Mouse (Mus musculus) olfactory bulb, adult 2 months (tissue): ENCODE results near the gene E030018B13Rik. TPM values are rescaled to one million over a fixed set of nuclear protein-coding genes. Genes with fewer than 3 reads are reported as not detected.

ENCODE experiments used
- H3K27ac ChIP-seq: fragments of 200-500 bp; 2 replicates; pipeline ENCODE4 v1.5.1; 2012; ENCODE audit warnings: low read depth, low read length; ENCODE audit not compliant: insufficient read depth
- H3K4me1 ChIP-seq: fragments of 200-500 bp; 2 replicates; pipeline ENCODE4 v1.6.1; 2012; ENCODE audit warnings: low read length; ENCODE audit not compliant: control insufficient read depth, insufficient read depth
- H3K4me3 ChIP-seq: fragments of 200-500 bp; 2 replicates; pipeline ENCODE4 v1.5.1; 2012; ENCODE audit warnings: mild to moderate bottlenecking, low read depth, low read length, moderate library complexity; ENCODE audit not compliant: insufficient read depth
- CTCF ChIP-seq: fragments of 200-500 bp; IDR thresholded peaks from 2 replicates; pipeline ENCODE4 v1.5.1; 2012; ENCODE audit warnings: low read depth, mild to moderate bottlenecking, low read length, moderate library complexity; ENCODE audit not compliant: insufficient read depth
- POLR2A ChIP-seq: fragments of 200-500 bp; IDR thresholded peaks from 2 replicates; pipeline ENCODE4 v1.6.1; 2012; ENCODE audit warnings: mild to moderate bottlenecking, low read depth, low read length, moderate library complexity; ENCODE audit not compliant: insufficient read depth
- WGBS: fragments of 180-500 bp; shearing (Covaris S2); methylation state at CpG from one replicate; pipeline ENCODE4 v1.1.7; 2018; 5-methylcytosine and 5-hydroxymethylcytosine counted together
- polyA plus RNA-seq: library from polyadenylated mRNA; stranded (reverse); fragments of >200 nt; gene quantifications from 2 replicates; pipeline ENCODE4 v1.2.4, GENCODE M21; 2012; ENCODE audit warnings: low replicate concordance; ENCODE audit not compliant: missing spikeins, insufficient read depth, insufficient read length

E030018B13Rik gene
- polyA plus RNA-seq, 1 experiment, result not detected

GRCm38 (mm10) chr7:63965635-63966418, 49.2 kb downstream of the E030018B13Rik start:
- WGBS, result 87% methylated on average over 5 of the region's 5 CpGs
- no peak overlapping the region for H3K4me3 ChIP-seq
- no peaks in the 10 kb centered on the region for H3K4me1 ChIP-seq
- TF ChIP-seq POLR2A, result no peak
- no peak for TF ChIP-seq CTCF
- H3K27ac ChIP-seq, result no peak overlapping the region

GRCm38 (mm10) chr7:63969941-63970340, 53.3 kb downstream of the E030018B13Rik start:
- WGBS, result 83% methylated on average over 3 of the region's 3 CpGs
- no peak overlapping the region for H3K27ac ChIP-seq
- H3K4me1 ChIP-seq, result no peaks in the 10 kb centered on the region
- TF ChIP-seq CTCF, result no peak
- H3K4me3 ChIP-seq, result no peak overlapping the region

Other genes starting within 250 kb of the E030018B13Rik start
- 47.4 and 143 TPM in 2 replicates for gene Klf13, start 22.1 kb downstream of the E030018B13Rik start, polyA plus RNA-seq
- gene Trpm1, start 237.0 kb downstream of the E030018B13Rik start, polyA plus RNA-seq, result not detected in 2 replicates